Mouse (Mus musculus) lung, adult 2 months (tissue): ENCODE data around the gene Gna15.

Experiments
- CTCF ChIP-seq: fragments of 200-500 bp; IDR thresholded peaks from 2 replicates; pipeline ENCODE4 v1.5.1; 2011; ENCODE audit warnings: mild to moderate bottlenecking, low read length, control low read depth; ENCODE audit not compliant: insufficient read depth
- POLR2A ChIP-seq: fragments of 200-500 bp; IDR thresholded peaks from 2 replicates; pipeline ENCODE4 v1.6.1; 2011; ENCODE audit warnings: low read depth, mild to moderate bottlenecking, control low read depth, low read length, borderline replicate concordance; ENCODE audit errors: extremely low read depth

- TF ChIP-seq CTCF: no peak
- TF ChIP-seq POLR2A: no peak
These were observed 17.3 kb upstream of the Gna15 start for GRCm38 (mm10) chr10:81541363-81541762.
